Mouse (Mus musculus) midbrain, embryonic 12.5 days (tissue): Measurements from ENCODE around the gene Acox1. TPM values are rescaled to one million over a fixed set of nuclear protein-coding genes. Genes with fewer than 3 reads are reported as not detected.
A peak's percentile ranks its signal among the peaks of the same experiment; 100 is the strongest.

Experiments used
- ATAC-seq: fragments of 200-750 bp; cut with Nextera tagmentation; 2 replicates; pipeline ENCODE4 v1.8.0; 2017; ENCODE audit warnings: low read depth, moderate TSS enrichment, moderate library complexity; ENCODE audit not compliant: low FRiP score
- H3K27ac ChIP-seq: fragments of 300-500 bp; sonication (generic); replicated peaks from 2 replicates; pipeline ENCODE4 v1.5.1; 2016; ENCODE audit warnings: mild to moderate bottlenecking
- H3K27me3 ChIP-seq: fragments of 300-500 bp; sonication (generic); 2 replicates; pipeline ENCODE4 v1.6.1; 2016; ENCODE audit warnings: mild to moderate bottlenecking
- H3K36me3 ChIP-seq: fragments of 300-500 bp; sonication (generic); 2 replicates; pipeline ENCODE4 v1.6.1; 2016
- H3K4me1 ChIP-seq: fragments of 300-500 bp; sonication (generic); 2 replicates; pipeline ENCODE4 v1.6.1; 2016
- H3K4me2 ChIP-seq: fragments of 300-500 bp; sonication (generic); replicated peaks from 2 replicates; pipeline ENCODE4 v1.6.1; 2016; ENCODE audit warnings: mild to moderate bottlenecking, moderate library complexity
- H3K4me3 ChIP-seq: fragments of 300-500 bp; sonication (generic); 2 replicates; pipeline ENCODE4 v1.5.1; 2016; ENCODE audit warnings: mild to moderate bottlenecking
- H3K9ac ChIP-seq: fragments of 300-500 bp; sonication (generic); replicated peaks from 2 replicates; pipeline ENCODE4 v1.6.1; 2016; ENCODE audit warnings: mild to moderate bottlenecking, moderate library complexity
- H3K9me3 ChIP-seq: fragments of 300-500 bp; sonication (generic); 2 replicates; pipeline ENCODE4 v1.6.1; 2016; ENCODE audit warnings: mild to moderate bottlenecking
- WGBS: fragments of 180-500 bp; shearing (Covaris S2); methylation state at CpG from one replicate; pipeline ENCODE4 v1.1.7; 2016; 5-methylcytosine and 5-hydroxymethylcytosine counted together
- polyA plus RNA-seq: library from polyadenylated mRNA; unstranded; fragments of >200 nt; fragmentation: Nextera tagmentation; extraction: Ambion mirVana; gene quantifications from 2 replicates; pipeline ENCODE4 v1.2.1, GENCODE M21; 2016

Acox1 gene
- polyA plus RNA-seq, 1 experiment from 2014 or later, result 37.9 TPM

GRCm38 (mm10) chr11:116222740-116223059 lies 23.9 kb upstream of the Acox1 start:
- Histone ChIP-seq H3K4me3 (peak overlapping the region; percentile 32), H3K9me3 (peaks cover 6% of the 10 kb centered on the region; the same call in 1 of the 2 replicates), H3K4me1 (peaks cover 27% of the 10 kb centered on the region), H3K4me2 (peak overlapping the region; percentile 52), H3K36me3 (no peaks in the 10 kb centered on the region), H3K27me3 (peaks cover 54% of the 10 kb centered on the region), H3K27ac (no peak overlapping the region), H3K9ac (peak overlapping the region; percentile 31; the same call in 1 of the 2 replicates)
- 19% methylated on average over 23 of the region's 23 CpGs for WGBS
- ATAC-seq, result no peak

DNA sequence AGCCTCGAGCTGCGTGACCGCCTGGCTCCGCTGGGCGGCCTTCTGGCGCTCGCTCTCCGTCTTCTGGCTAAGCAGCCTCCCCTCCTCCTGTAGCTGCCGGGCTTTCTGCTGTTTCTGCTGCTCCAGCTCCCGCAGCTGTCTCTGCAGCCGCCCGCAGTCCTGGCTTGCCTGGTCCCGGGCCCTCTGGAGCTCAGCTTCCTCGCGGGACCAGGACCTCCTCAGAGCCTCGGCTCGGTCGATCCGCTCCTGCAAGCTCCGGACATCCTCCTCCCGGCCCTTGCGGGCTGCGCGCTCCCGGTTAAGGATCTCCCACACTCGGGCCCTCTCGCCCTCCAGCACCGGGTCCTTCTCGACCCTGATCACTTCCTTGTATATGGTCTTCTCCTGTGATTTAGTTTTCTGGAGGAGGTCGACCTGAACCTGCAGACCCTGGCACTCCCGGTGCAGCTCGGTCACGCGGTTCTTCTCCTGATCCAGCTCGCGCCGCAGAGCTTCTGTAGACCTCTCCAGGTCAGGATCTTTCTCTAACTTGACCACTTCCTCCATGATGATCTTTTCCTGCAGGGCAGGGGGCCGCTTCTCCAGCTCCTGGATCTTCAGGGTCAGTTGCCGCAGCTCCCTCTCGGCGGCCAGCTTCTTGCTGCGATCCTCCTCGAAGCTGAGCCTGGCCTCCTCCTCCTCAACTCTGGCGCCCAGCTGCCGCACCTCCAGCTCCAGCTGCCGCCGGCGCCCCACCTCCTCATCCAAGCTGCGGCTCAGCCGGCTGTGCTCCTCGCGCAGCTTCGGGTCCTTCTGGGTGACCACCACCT lies 23.3 kb upstream of the Acox1 start:
- WGBS, result 12% methylated on average over 53 of the region's 53 CpGs
- Histone ChIP-seq H3K4me1 (peaks cover 27% of the 10 kb centered on the region), H3K27me3 (peaks cover 54% of the 10 kb centered on the region)

GRCm38 (mm10) chr11:116219885-116220284 lies 21.0 kb upstream of the Acox1 start:
- no peak overlapping the region for H3K9ac ChIP-seq
- H3K4me3 ChIP-seq, result no peak overlapping the region
- ATAC-seq, result no peak
- no peak overlapping the region for H3K4me2 ChIP-seq
- H3K9me3 ChIP-seq, result peaks cover 6% of the 10 kb centered on the region; the same call in 1 of the 2 replicates
- H3K27me3 ChIP-seq, result peaks cover 49% of the 10 kb centered on the region
- peaks cover 27% of the 10 kb centered on the region for H3K4me1 ChIP-seq
- no peaks in the 10 kb centered on the region for H3K36me3 ChIP-seq
- 0 out of 2 replicates have a peak overlapping the region, but pooled peaks have one; percentile 52 for H3K27ac ChIP-seq
- 20% methylated on average over 4 of the region's 4 CpGs for WGBS

More for the DNA sequence above, 23.3 kb upstream of the Acox1 start:
- ATAC-seq, result no peak
- H3K27ac ChIP-seq, result no peak overlapping the region
- H3K9ac ChIP-seq, result peak overlapping the region; percentile 31; the same call in 1 of the 2 replicates
- H3K4me2 ChIP-seq, result peak overlapping the region; percentile 52
- no peaks in the 10 kb centered on the region for H3K36me3 ChIP-seq
- peak overlapping the region; percentile 32 for H3K4me3 ChIP-seq
- H3K9me3 ChIP-seq, result peaks cover 6% of the 10 kb centered on the region; the same call in 1 of the 2 replicates

GRCm38 (mm10) chr11:116218737-116219400 lies 20.0 kb upstream of the Acox1 start:
- H3K9me3 ChIP-seq, result peaks cover 6% of the 10 kb centered on the region; the same call in 1 of the 2 replicates
- H3K27ac ChIP-seq, result peak overlapping the region; percentile 52; the same call in 1 of the 2 replicates
- H3K9ac ChIP-seq, result no peak overlapping the region
- no peaks in the 10 kb centered on the region for H3K36me3 ChIP-seq
- no peak overlapping the region for H3K4me3 ChIP-seq
- ATAC-seq, result peak; percentile 47; the same call in 1 of the 2 replicates
- peaks cover 27% of the 10 kb centered on the region for H3K4me1 ChIP-seq
- no peak overlapping the region for H3K4me2 ChIP-seq
- H3K27me3 ChIP-seq, result peaks cover 39% of the 10 kb centered on the region
- 64% methylated on average over 7 of the region's 7 CpGs for WGBS

DNA sequence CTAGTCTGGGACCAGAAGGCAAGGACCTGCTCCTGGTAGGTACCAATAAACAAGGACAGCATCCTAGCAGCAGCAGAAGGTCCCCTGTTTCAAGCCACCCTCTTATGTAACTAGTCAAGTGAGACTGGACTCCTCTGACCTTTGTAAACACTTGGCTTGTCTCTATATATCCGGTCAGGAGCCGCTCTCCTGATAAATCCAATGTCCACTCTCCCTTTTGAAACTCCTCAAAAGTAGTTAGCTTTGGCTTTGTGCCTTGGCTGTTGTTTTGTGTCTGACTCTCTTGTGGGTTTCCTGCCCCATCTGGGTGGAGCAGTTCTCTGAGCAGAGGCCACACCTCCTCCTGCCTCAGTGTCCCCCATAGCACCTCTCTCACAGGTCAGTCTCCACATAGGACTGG lies 19.4 kb upstream of the Acox1 start:
- ATAC-seq, result no peak
- no peak overlapping the region for H3K9ac ChIP-seq
- WGBS, result 84% methylated on average over 2 of the region's 2 CpGs

DNA sequence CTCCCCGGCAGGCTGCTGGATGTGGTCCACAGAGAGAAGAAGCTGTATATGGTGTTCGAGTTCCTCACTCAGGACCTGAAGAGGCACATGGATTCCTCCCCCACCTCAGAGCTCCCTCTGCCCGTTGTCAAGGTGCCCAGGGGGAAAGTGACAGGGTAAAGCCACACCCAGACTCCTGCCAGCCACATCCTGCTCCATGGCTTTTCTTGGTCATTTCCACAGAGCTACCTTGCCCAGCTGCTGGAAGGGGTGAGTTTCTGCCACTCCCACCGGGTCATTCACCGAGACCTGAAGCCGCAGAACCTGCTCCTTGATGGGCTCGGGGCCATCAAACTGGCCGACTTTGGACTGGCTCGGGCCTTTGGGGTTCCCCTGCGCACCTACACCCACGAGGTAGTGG lies 17.7 kb upstream of the Acox1 start:
- ATAC-seq, result no peak
- H3K9ac ChIP-seq, result no peak overlapping the region
- H3K4me1 ChIP-seq, result peaks cover 16% of the 10 kb centered on the region
- WGBS, result 83% methylated on average over 11 of the region's 11 CpGs
- H3K27me3 ChIP-seq, result peaks cover 15% of the 10 kb centered on the region
- no peaks in the 10 kb centered on the region for H3K36me3 ChIP-seq
- H3K27ac ChIP-seq, result no peak overlapping the region
- no peak overlapping the region for H3K4me2 ChIP-seq
- H3K4me3 ChIP-seq, result no peak overlapping the region
- H3K9me3 ChIP-seq, result peaks cover 2% of the 10 kb centered on the region; the same call in 1 of the 2 replicates

More for the DNA sequence above, 19.4 kb upstream of the Acox1 start:
- Histone ChIP-seq H3K27me3 (peaks cover 32% of the 10 kb centered on the region), H3K27ac (0 out of 2 replicates have a peak overlapping the region, but pooled peaks have one; percentile 0), H3K9me3 (peaks cover 6% of the 10 kb centered on the region; the same call in 1 of the 2 replicates), H3K4me2 (no peak overlapping the region), H3K4me3 (no peak overlapping the region), H3K36me3 (no peaks in the 10 kb centered on the region), H3K4me1 (peaks cover 27% of the 10 kb centered on the region)

- Histone ChIP-seq H3K27me3 (peaks cover 10% of the 10 kb centered on the region), H3K4me3 (no peak overlapping the region), H3K9ac (no peak overlapping the region), H3K27ac (no peak overlapping the region), H3K36me3 (no peaks in the 10 kb centered on the region), H3K4me2 (no peak overlapping the region), H3K4me1 (peaks cover 16% of the 10 kb centered on the region), H3K9me3 (no peaks in the 10 kb centered on the region)
- no peak for ATAC-seq
- 95% methylated on average over 6 of the region's 6 CpGs for WGBS
These were observed 17.1 kb upstream of the Acox1 start for GRCm38 (mm10) chr11:116215991-116216390.

- H3K4me2 ChIP-seq, result no peak overlapping the region
- H3K4me3 ChIP-seq, result no peak overlapping the region
- H3K27ac ChIP-seq, result no peak overlapping the region
- no peak overlapping the region for H3K9ac ChIP-seq
- no peaks in the 10 kb centered on the region for H3K36me3 ChIP-seq
- WGBS, result 81% methylated on average over 7 of the region's 7 CpGs
- no peaks in the 10 kb centered on the region for H3K9me3 ChIP-seq
- peaks cover 2% of the 10 kb centered on the region for H3K27me3 ChIP-seq
- no peak for ATAC-seq
- peaks cover 16% of the 10 kb centered on the region; the same call in 1 of the 2 replicates for H3K4me1 ChIP-seq
These were observed 16.3 kb upstream of the Acox1 start for GRCm38 (mm10) chr11:116215181-116215580.

DNA sequence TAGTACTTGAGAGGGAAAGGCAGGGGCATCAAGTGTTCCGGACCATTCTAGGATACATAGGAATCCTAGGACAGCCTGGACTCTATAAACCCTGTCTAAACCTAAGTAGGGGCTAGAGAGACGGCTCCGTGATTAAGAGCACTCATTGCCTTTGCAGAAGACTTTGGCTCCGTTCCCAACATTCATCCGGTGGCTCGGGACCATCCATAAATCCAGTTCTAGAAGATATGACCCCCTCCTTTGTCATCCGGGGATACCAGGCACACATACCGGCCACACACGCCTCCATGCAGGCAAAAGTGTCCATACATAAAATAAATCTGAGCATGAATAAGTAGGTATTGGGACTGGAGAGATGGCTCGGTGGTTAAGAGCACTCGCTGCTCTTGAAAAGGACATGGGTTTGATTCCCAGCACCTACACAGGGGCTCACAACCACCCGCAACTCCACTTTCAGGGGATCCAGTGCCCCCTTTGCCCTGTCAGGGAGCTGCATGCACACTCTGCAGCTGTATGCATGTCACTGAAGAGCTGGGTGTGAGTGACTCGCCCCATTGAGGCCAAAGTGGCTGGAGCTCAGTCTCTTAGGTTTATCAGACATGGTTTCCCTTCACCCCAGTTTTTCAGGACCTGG lies 15.1 kb upstream of the Acox1 start:
- no peaks in the 10 kb centered on the region for H3K27me3 ChIP-seq
- H3K9me3 ChIP-seq, result no peaks in the 10 kb centered on the region
- H3K4me1 ChIP-seq, result 0 out of 2 replicates have a peak, but pooled peaks cover 7% of the 10 kb centered on the region
- no peak overlapping the region for H3K9ac ChIP-seq
- no peaks in the 10 kb centered on the region for H3K36me3 ChIP-seq
- no peak for ATAC-seq
- no peak overlapping the region for H3K27ac ChIP-seq
- WGBS, result 93% methylated on average over 13 of the region's 13 CpGs
- no peak overlapping the region for H3K4me2 ChIP-seq
- no peak overlapping the region for H3K4me3 ChIP-seq

GRCm38 (mm10) chr11:116212847-116213246 lies 14.0 kb upstream of the Acox1 start:
- Histone ChIP-seq H3K9me3 (no peaks in the 10 kb centered on the region), H3K27me3 (no peaks in the 10 kb centered on the region), H3K36me3 (no peaks in the 10 kb centered on the region), H3K9ac (no peak overlapping the region), H3K4me2 (no peak overlapping the region), H3K4me1 (no peaks in the 10 kb centered on the region), H3K4me3 (no peak overlapping the region), H3K27ac (no peak overlapping the region)
- ATAC-seq, result no peak
- 90% methylated on average over 6 of the region's 6 CpGs for WGBS

- H3K9me3 ChIP-seq, result no peaks in the 10 kb centered on the region
- no peak for ATAC-seq
- WGBS, result 76% methylated on average over 5 of the region's 5 CpGs
- no peak overlapping the region for H3K4me2 ChIP-seq
- peaks cover 15% of the 10 kb centered on the region for H3K36me3 ChIP-seq
- H3K9ac ChIP-seq, result no peak overlapping the region
- H3K4me1 ChIP-seq, result no peaks in the 10 kb centered on the region
- H3K4me3 ChIP-seq, result no peak overlapping the region
- H3K27ac ChIP-seq, result no peak overlapping the region
- H3K27me3 ChIP-seq, result no peaks in the 10 kb centered on the region
These were observed 11.9 kb upstream of the Acox1 start for GRCm38 (mm10) chr11:116210696-116211095.

DNA sequence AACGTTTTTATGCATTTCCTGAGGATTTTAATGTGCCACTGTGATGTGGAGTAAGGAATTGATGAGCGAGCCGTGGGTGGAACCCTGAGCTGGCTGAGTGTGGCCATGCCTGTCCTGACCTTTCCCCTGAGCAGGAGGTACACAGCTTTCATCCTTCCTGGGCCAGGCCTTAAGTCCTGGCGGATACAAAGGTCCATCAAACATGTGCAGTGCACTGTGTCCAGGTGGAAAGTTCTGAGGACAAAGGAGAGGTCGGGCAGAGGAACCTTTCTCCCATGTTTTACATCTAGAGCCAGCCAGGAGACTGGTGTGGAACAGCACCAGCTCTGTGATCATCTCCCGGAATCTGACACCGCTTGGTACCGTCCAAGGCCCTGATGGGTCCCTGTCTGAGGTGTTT lies 10.4 kb upstream of the Acox1 start:
- Histone ChIP-seq H3K27ac (no peak overlapping the region), H3K4me2 (no peak overlapping the region), H3K4me3 (no peak overlapping the region), H3K9ac (no peak overlapping the region), H3K36me3 (peaks cover 20% of the 10 kb centered on the region), H3K9me3 (no peaks in the 10 kb centered on the region), H3K4me1 (no peaks in the 10 kb centered on the region), H3K27me3 (no peaks in the 10 kb centered on the region)
- no peak for ATAC-seq
- 78% methylated on average over 8 of the region's 8 CpGs for WGBS
